Mouse (Mus musculus) kidney, adult 9 months (tissue): Measurements from ENCODE around the gene Tars.

ENCODE experiments used
- DNase-seq: peaks from one replicate; pipeline ENCODE4 v3.0.0; 2022

The Tars gene

DNA sequence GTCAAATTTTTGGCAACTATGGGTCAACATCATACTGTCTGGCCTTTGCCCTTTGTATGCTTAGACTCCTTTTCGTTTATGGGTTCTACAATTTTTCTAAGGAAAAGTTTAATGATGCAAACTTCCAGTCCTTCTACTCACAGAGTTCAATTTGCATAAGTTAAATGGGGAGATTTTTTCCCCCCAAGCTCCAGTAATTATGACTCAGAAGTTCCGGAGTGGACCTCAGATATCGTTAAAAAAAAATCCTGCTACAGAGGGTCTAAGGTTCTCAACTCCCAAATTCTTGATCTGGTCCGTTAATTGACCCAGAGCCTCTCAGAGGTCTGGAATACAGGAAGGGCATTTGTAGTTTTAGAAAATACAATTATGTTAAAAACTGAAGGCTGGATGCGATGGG lies 37.6 kb downstream of the Tars start:
- no peak for DNase-seq

DNA sequence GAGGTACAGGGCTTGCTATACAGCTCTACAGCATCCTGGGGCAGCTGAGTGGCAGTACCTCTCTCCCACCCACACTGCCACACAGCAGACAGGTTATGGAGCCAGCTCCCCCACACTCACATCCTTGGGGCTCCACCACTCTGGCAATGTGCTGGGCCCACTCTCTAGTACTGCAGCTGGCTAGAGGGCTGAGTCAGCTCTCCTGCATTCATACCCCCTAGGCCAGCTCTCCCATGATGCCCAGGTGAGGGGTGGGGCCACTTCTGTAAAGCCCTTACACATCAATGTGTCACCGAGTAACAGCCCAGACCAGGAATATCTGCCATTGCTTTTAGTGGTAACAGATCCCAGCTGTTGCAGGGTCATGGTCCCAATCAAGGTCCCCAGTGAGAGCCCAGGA lies 38.6 kb downstream of the Tars start:
- DNase-seq = no peak

DNA sequence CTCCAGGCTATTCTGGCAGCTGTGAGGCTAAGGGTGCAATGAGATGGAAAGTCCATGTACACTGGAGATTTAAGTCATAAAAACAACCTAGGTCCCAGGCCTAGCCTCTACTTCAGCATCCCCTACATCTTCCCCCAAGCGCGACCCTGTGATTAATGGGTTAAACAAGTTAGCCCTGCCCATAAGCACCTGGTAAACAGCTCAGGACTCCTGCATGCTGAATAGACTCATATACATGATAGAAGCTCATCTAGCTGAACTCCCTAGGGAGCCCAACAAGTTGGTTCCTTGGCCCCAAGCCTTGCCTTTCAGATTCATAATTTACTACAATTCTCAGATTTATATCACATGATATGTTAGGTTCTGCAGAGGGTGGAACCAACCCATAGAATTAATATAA lies 42.0 kb downstream of the Tars start:
- peak; percentile 19 for DNase-seq

GRCm38 (mm10) chr15:11355865-11356264 lies 43.6 kb downstream of the Tars start:
- DNase-seq = no peak

DNA sequence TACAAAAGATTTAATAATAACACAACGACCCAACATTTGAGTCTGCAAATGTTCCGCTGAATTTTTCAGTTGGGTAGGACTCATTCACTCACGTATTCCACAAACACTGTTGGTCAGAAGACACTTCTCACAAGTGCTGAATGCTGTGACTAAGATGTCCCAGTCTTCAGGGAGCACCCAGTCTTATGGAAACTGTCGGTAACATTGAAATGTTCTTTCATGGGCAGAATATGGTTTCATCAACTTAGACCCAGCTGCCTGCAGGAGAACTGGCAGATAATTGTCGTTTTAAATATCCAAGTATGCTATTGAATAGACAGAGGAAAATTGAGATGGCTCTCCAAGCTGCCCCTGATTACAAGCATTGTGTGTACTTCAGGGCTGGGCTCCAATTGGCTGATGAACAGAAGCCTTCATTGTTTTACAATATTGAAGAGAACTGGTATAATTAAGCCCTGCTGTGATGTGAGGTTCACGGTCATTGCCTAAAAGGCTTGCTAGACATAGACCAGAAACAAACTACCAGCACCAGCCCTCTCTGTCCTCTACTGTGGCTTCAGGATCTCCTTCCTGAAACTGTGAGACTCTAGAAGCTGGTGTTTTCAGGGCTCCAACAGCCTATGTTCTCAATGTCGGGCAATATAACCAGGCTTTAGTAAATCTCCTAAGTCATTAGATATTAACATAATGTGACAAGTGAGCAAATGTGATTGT lies 59.8 kb downstream of the Tars start:
- no peak for DNase-seq
